Mouse (Mus musculus) kidney, postnatal 0 days (tissue): ENCODE measurements around the gene Irf5. TPM values are rescaled to one million over a fixed set of nuclear protein-coding genes. Genes with fewer than 3 reads are reported as not detected.

Experiments used
- ATAC-seq: fragments of 200-750 bp; cut with Nextera tagmentation; replicated peaks from 2 replicates; pipeline ENCODE4 v1.8.0; 2017; ENCODE audit warnings: low read depth, moderate number of reproducible peaks, moderate TSS enrichment, moderate library complexity; ENCODE audit not compliant: low FRiP score
- DNase-seq: peaks from one replicate; pipeline ENCODE4 v3.0.0-alpha.2; 2016; ENCODE audit warnings: low spot score
- H3K27ac ChIP-seq: fragments of 300-500 bp; sonication (generic); 2 replicates; pipeline ENCODE4 v1.5.1; 2014; ENCODE audit warnings: mild to moderate bottlenecking
- H3K27me3 ChIP-seq: fragments of 300-500 bp; sonication (generic); 2 replicates; pipeline ENCODE4 v1.6.1; 2014; ENCODE audit warnings: low read length, mixed read lengths; ENCODE audit not compliant: insufficient read depth
- H3K36me3 ChIP-seq: fragments of 300-500 bp; sonication (generic); 2 replicates; pipeline ENCODE4 v1.6.1; 2014; ENCODE audit warnings: low read length, mixed read lengths; ENCODE audit not compliant: insufficient read depth
- H3K4me1 ChIP-seq: fragments of 300-500 bp; sonication (generic); replicated peaks from 2 replicates; pipeline ENCODE4 v1.6.1; 2014; ENCODE audit warnings: antibody characterized with exemption, low read length, mixed read lengths; ENCODE audit not compliant: insufficient read depth
- H3K4me2 ChIP-seq: fragments of 300-500 bp; sonication (generic); 2 replicates; pipeline ENCODE4 v1.6.1; 2014; ENCODE audit warnings: mild to moderate bottlenecking, low read length, moderate library complexity, mixed read lengths
- H3K4me3 ChIP-seq: fragments of 300-500 bp; sonication (generic); replicated peaks from 2 replicates; pipeline ENCODE4 v1.5.1; 2014; ENCODE audit warnings: low read depth, low read length
- H3K9ac ChIP-seq: fragments of 300-500 bp; sonication (generic); 2 replicates; pipeline ENCODE4 v1.6.1; 2014; ENCODE audit warnings: low read depth, low read length
- H3K9me3 ChIP-seq: fragments of 300-500 bp; sonication (generic); replicated peaks from 2 replicates; pipeline ENCODE4 v1.6.1; 2016; ENCODE audit warnings: low read length, inconsistent platforms, mixed read lengths
- CTCF ChIP-seq: IDR thresholded peaks from 2 replicates; pipeline ENCODE4 v1.5.1; 2016; ENCODE audit warnings: antibody characterized with exemption, low read depth, mild to moderate bottlenecking, moderate library complexity
- WGBS: fragments of 180-500 bp; shearing (Covaris S2); extraction: QIAGEN DNeasy Blood & Tissue Kit; methylation state at CpG from one replicate; pipeline ENCODE4 v1.1.7; 2014; 5-methylcytosine and 5-hydroxymethylcytosine counted together
- polyA plus RNA-seq: library from polyadenylated mRNA; unstranded; fragments of >200 nt; fragmentation: Nextera tagmentation; extraction: Ambion mirVana; gene quantifications from 2 replicates; pipeline ENCODE4 v1.2.1, GENCODE M21; 2015

Irf5 gene
- polyA plus RNA-seq, 1 experiment from 2014 or later, result 3.7 TPM

GRCm38 (mm10) chr6:29497791-29498190, 28.6 kb upstream of the Irf5 start:
- peak; percentile 62 for ATAC-seq
- Histone ChIP-seq H3K9me3 (no peaks in the 10 kb centered on the region), H3K27me3 (no peaks in the 10 kb centered on the region), H3K36me3 (no peaks in the 10 kb centered on the region), H3K4me1 (0 out of 2 replicates have a peak, but pooled peaks cover 5% of the 10 kb centered on the region), H3K27ac (no peak overlapping the region), H3K4me2 (no peak overlapping the region), H3K4me3 (no peak overlapping the region), H3K9ac (no peak overlapping the region)
- WGBS, result 51% methylated on average over 2 of the region's 2 CpGs
- no peak for DNase-seq
- TF ChIP-seq CTCF, result no peak

- no peak overlapping the region for H3K4me3 ChIP-seq
- H3K4me1 ChIP-seq, result 0 out of 2 replicates have a peak, but pooled peaks cover 5% of the 10 kb centered on the region
- H3K36me3 ChIP-seq, result no peaks in the 10 kb centered on the region
- 94% methylated on average over 7 of the region's 7 CpGs for WGBS
- ATAC-seq (no peak), DNase-seq (no peak)
- H3K27ac ChIP-seq, result no peak overlapping the region
- H3K27me3 ChIP-seq, result no peaks in the 10 kb centered on the region
- H3K9me3 ChIP-seq, result no peaks in the 10 kb centered on the region
- H3K9ac ChIP-seq, result no peak overlapping the region
- TF ChIP-seq CTCF, result no peak
- H3K4me2 ChIP-seq, result no peak overlapping the region
Measured at GRCm38 (mm10) chr6:29500177-29500576, 26.2 kb upstream of the Irf5 start.

- no peaks in the 10 kb centered on the region for H3K9me3 ChIP-seq
Measured at GRCm38 (mm10) chr6:29500810-29501209, 25.6 kb upstream of the Irf5 start.

GRCm38 (mm10) chr6:29501599-29501998, 24.8 kb upstream of the Irf5 start:
- Histone ChIP-seq H3K4me3 (no peak overlapping the region), H3K36me3 (no peaks in the 10 kb centered on the region), H3K27ac (no peak overlapping the region), H3K9ac (no peak overlapping the region), H3K9me3 (no peaks in the 10 kb centered on the region), H3K27me3 (no peaks in the 10 kb centered on the region), H3K4me1 (0 out of 2 replicates have a peak, but pooled peaks cover under 1% of the 10 kb centered on the region), H3K4me2 (no peak overlapping the region)
- TF ChIP-seq CTCF, result peak; percentile 66
- ATAC-seq (no peak), DNase-seq (peak; percentile 13)
- 97% methylated on average over 1 of the region's 1 CpGs for WGBS

More at GRCm38 (mm10) chr6:29500810-29501209, 25.6 kb upstream of the Irf5 start:
- DNase-seq (no peak), ATAC-seq (no peak)
- TF ChIP-seq CTCF, result no peak
- H3K9ac ChIP-seq, result no peak overlapping the region
- no peak overlapping the region for H3K27ac ChIP-seq
- H3K36me3 ChIP-seq, result no peaks in the 10 kb centered on the region
- H3K27me3 ChIP-seq, result no peaks in the 10 kb centered on the region
- H3K4me1 ChIP-seq, result 0 out of 2 replicates have a peak, but pooled peaks cover 5% of the 10 kb centered on the region
- H3K4me2 ChIP-seq, result no peak overlapping the region
- WGBS, result 93% methylated on average over 6 of the region's 6 CpGs
- no peak overlapping the region for H3K4me3 ChIP-seq

GRCm38 (mm10) chr6:29505493-29505892, 20.9 kb upstream of the Irf5 start:
- 90% methylated on average over 5 of the region's 5 CpGs for WGBS
- Histone ChIP-seq H3K9ac (no peak overlapping the region), H3K9me3 (no peaks in the 10 kb centered on the region), H3K36me3 (no peaks in the 10 kb centered on the region), H3K27me3 (no peaks in the 10 kb centered on the region), H3K4me2 (no peak overlapping the region), H3K4me1 (0 out of 2 replicates have a peak, but pooled peaks cover 7% of the 10 kb centered on the region), H3K4me3 (no peak overlapping the region), H3K27ac (no peak overlapping the region)
- TF ChIP-seq CTCF, result peak; percentile 35; the same call in 1 of the 2 replicates
- no peak for ATAC-seq
- DNase-seq, result no peak

GRCm38 (mm10) chr6:29506834-29507233, 19.6 kb upstream of the Irf5 start:
- peak overlapping the region; percentile 51 for H3K4me3 ChIP-seq
- 0 out of 2 replicates have a peak, but pooled peaks cover 7% of the 10 kb centered on the region for H3K4me1 ChIP-seq
- H3K36me3 ChIP-seq, result no peaks in the 10 kb centered on the region
- TF ChIP-seq CTCF, result no peak
- H3K27me3 ChIP-seq, result no peaks in the 10 kb centered on the region
- no peak overlapping the region for H3K27ac ChIP-seq
- no peaks in the 10 kb centered on the region for H3K9me3 ChIP-seq
- no peak for DNase-seq
- peak overlapping the region; percentile 59; the same call in 1 of the 2 replicates for H3K9ac ChIP-seq
- ATAC-seq, result 0 out of 2 replicates have a peak, but pooled peaks have one; percentile 17
- H3K4me2 ChIP-seq, result peak overlapping the region; percentile 75
- WGBS, result 23% methylated on average over 8 of the region's 8 CpGs
